Mouse (Mus musculus) liver, adult 2 months (tissue): ENCODE results near the gene Atxn1.

Experiments used
- CTCF ChIP-seq: fragments of 200-500 bp; IDR thresholded peaks from 2 replicates; pipeline ENCODE4 v1.5.1; 2011; ENCODE audit warnings: low read depth, low read length, control low read depth
- POLR2A ChIP-seq: fragments of 200-500 bp; IDR thresholded peaks from 2 replicates; pipeline ENCODE4 v1.6.1; 2011; ENCODE audit warnings: low read length, control low read depth; ENCODE audit not compliant: insufficient read depth; ENCODE audit errors: extremely low read depth

DNA sequence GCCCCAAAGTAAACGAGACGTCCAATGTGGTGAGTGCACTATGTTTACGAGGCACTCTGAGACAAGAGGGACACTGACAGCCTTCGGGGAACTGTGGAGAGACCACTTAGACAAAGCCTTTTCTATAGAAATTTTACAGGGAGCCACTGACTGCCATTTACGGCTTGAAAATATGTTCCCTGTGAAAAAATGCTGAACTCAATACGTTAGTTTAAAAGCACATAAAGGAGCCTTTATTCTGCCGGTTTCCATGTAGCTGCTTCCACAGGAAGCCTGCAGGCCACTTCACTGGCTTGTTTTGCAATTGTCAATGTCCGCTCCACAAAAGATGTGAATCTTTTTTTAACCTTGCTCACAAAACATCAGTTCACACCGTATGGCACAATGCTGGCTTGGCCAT is 186.6 kb downstream of the Atxn1 start:
- no peak for TF ChIP-seq CTCF
- TF ChIP-seq POLR2A: no peak
